Mouse (Mus musculus): ENCODE results near the gene Mecom. TPM values are rescaled to one million over a fixed set of nuclear protein-coding genes. Genes with fewer than 3 reads are reported as not detected.

Mecom gene
- polyA plus RNA-seq, 1 experiment = 74.4 TPM

GRCm38 (mm10) chr3:30286529-30286928 lies 261.3 kb downstream of the Mecom start:
- Histone ChIP-seq H3K4me3 (ENCODE audit: insufficient read depth, low read length) (no peak overlapping the region), H3K27ac (ENCODE audit: insufficient read depth, low read length) (no peak overlapping the region), H3K4me1 (ENCODE audit: control insufficient read depth, insufficient read depth, low read length) (no peaks in the 10 kb centered on the region)
- TF ChIP-seq POLR2A (IDR thresholded peaks at IDR 0.05; ENCODE audit: low read depth, low read length) (no peak), CTCF (IDR thresholded peaks at IDR 0.05; ENCODE audit: borderline replicate concordance, insufficient read depth, low read length) (no peak)

DNA sequence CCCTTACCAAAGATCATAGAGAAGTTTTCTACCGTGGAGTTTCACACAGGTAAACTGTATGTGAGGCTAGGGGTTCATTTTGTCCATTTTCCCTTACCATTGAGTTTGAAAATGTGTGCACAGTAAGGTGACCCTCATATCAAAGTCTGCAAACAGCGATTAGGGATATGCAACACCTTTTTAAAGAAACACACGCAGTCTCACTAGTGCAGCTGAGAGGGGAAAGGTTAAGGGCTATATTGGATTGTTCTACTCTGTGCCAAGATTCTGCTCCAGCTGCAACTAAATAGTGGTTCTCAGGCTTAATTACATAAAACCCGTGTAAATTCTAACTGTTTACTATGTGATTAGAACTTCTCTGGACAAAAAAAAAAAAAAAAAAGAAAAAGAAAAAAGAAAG lies 263.7 kb downstream of the Mecom start:
- Histone ChIP-seq H3K4me3 (ENCODE audit: insufficient read depth, low read length) (no peak overlapping the region), H3K27ac (ENCODE audit: insufficient read depth, low read length) (no peak overlapping the region), H3K4me1 (ENCODE audit: control insufficient read depth, insufficient read depth, low read length) (no peaks in the 10 kb centered on the region)
- TF ChIP-seq CTCF (IDR thresholded peaks at IDR 0.05; ENCODE audit: borderline replicate concordance, insufficient read depth, low read length) (no peak), POLR2A (IDR thresholded peaks at IDR 0.05; ENCODE audit: low read depth, low read length) (no peak)

DNA sequence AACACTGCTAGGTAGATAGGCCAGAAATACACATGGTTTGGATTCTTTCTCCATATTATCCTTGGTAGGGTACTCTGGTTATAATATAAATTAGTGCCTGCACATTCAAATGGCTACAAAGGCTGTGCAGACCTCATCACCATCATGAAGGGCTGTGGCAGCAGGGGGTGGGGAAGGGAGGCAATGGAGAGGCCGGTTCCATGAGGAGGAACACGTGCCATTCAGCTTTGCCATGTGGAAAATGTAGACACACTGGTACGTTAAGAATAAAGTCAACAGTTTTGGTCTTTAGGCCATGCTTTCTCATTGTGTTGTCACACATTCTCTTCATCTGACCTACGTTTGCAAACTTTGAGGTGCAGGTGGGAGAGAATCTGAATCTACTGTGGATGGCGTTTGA lies 264.2 kb downstream of the Mecom start:
- Histone ChIP-seq H3K27ac (ENCODE audit: insufficient read depth, low read length) (no peak overlapping the region), H3K4me3 (ENCODE audit: insufficient read depth, low read length) (no peak overlapping the region), H3K4me1 (ENCODE audit: control insufficient read depth, insufficient read depth, low read length) (no peaks in the 10 kb centered on the region)
- TF ChIP-seq CTCF (IDR thresholded peaks at IDR 0.05; ENCODE audit: borderline replicate concordance, insufficient read depth, low read length) (no peak), POLR2A (IDR thresholded peaks at IDR 0.05; ENCODE audit: low read depth, low read length) (no peak)

- TF ChIP-seq POLR2A (IDR thresholded peaks at IDR 0.05; ENCODE audit: low read depth, low read length) (no peak), CTCF (IDR thresholded peaks at IDR 0.05; ENCODE audit: borderline replicate concordance, insufficient read depth, low read length) (no peak)
- no peak overlapping the region for H3K4me3 ChIP-seq (ENCODE audit: insufficient read depth, low read length)
- no peak overlapping the region for H3K27ac ChIP-seq (ENCODE audit: insufficient read depth, low read length)
- no peaks in the 10 kb centered on the region for H3K4me1 ChIP-seq (ENCODE audit: control insufficient read depth, insufficient read depth, low read length)
Measured at GRCm38 (mm10) chr3:30277569-30277968, 270.2 kb downstream of the Mecom start.

- H3K27ac ChIP-seq (ENCODE audit: insufficient read depth, low read length) = no peak overlapping the region
- H3K4me1 ChIP-seq (ENCODE audit: control insufficient read depth, insufficient read depth, low read length) = no peaks in the 10 kb centered on the region; the same call in 1 of the 2 replicates
- no peak for TF ChIP-seq POLR2A (IDR thresholded peaks at IDR 0.05; ENCODE audit: low read depth, low read length)
- no peak for TF ChIP-seq CTCF (IDR thresholded peaks at IDR 0.05; ENCODE audit: borderline replicate concordance, insufficient read depth, low read length)
Measured at GRCm38 (mm10) chr3:30276099-30276498, 271.7 kb downstream of the Mecom start.

GRCm38 (mm10) chr3:30269253-30269652 lies 278.6 kb downstream of the Mecom start:
- TF ChIP-seq CTCF (IDR thresholded peaks at IDR 0.05; ENCODE audit: borderline replicate concordance, insufficient read depth, low read length) = no peak
- TF ChIP-seq POLR2A (IDR thresholded peaks at IDR 0.05; ENCODE audit: low read depth, low read length) = no peak
- no peak overlapping the region for H3K4me3 ChIP-seq (ENCODE audit: insufficient read depth, low read length)
- H3K27ac ChIP-seq (ENCODE audit: insufficient read depth, low read length) = no peak overlapping the region
- no peaks in the 10 kb centered on the region; the same call in 1 of the 2 replicates for H3K4me1 ChIP-seq (ENCODE audit: control insufficient read depth, insufficient read depth, low read length)

More at GRCm38 (mm10) chr3:30276099-30276498, 271.7 kb downstream of the Mecom start:
- no peak overlapping the region for H3K4me3 ChIP-seq (ENCODE audit: insufficient read depth, low read length)

DNA sequence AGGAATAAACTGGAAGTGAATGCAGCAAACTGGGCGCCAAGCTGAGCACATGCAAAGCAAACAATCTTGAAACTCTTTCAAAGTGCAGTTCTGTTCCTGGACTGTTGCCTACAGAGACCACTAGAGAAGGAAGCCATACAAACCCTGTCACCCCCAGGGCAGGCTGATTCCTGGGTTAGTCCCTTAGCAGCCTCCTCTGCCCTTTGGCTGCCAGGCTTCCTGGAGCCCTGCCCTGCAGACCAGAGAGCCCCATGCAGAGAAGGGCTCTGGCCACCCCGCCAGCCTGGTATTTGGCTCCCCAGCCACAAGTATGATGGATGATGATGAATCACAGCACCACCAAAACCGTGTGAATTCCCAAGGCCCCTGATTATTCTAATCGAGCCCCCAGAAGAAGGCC lies 286.9 kb downstream of the Mecom start:
- H3K27ac ChIP-seq (ENCODE audit: insufficient read depth, low read length) = peak overlapping the region; percentile 81
- H3K4me3 ChIP-seq (ENCODE audit: insufficient read depth, low read length) = no peak overlapping the region
- TF ChIP-seq CTCF (IDR thresholded peaks at IDR 0.05; ENCODE audit: borderline replicate concordance, insufficient read depth, low read length) (no peak), POLR2A (IDR thresholded peaks at IDR 0.05; ENCODE audit: low read depth, low read length) (no peak)
- H3K4me1 ChIP-seq (ENCODE audit: control insufficient read depth, insufficient read depth, low read length) = peaks cover 6% of the 10 kb centered on the region; the same call in 1 of the 2 replicates

DNA sequence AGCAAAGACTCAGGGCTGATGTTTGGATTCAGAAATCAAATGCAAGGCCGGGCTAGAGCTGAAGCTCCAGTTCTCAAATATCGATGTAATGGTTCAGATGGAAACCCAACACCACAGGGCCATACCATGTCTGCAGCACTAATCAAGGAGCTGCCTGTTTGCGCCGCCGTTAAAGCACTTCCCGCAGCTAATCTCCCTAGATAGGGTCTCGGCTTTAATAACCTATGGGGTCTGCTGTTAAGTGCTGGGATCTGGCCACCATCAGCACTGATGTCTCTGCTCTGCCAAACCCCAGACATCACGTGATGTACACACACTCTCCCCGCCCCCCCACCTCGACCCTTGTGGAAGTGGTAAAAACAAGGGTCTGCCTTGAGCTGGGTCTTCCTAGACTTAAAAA lies 289.4 kb downstream of the Mecom start:
- TF ChIP-seq POLR2A (IDR thresholded peaks at IDR 0.05; ENCODE audit: low read depth, low read length) = no peak
- TF ChIP-seq CTCF (IDR thresholded peaks at IDR 0.05; ENCODE audit: borderline replicate concordance, insufficient read depth, low read length) = no peak

GRCm38 (mm10) chr3:30257776-30258175 lies 290.0 kb downstream of the Mecom start:
- H3K4me1 ChIP-seq (ENCODE audit: control insufficient read depth, insufficient read depth, low read length) = peaks cover 6% of the 10 kb centered on the region; the same call in 1 of the 2 replicates
- no peak overlapping the region for H3K27ac ChIP-seq (ENCODE audit: insufficient read depth, low read length)
- no peak overlapping the region for H3K4me3 ChIP-seq (ENCODE audit: insufficient read depth, low read length)
- TF ChIP-seq POLR2A (IDR thresholded peaks at IDR 0.05; ENCODE audit: low read depth, low read length) (no peak), CTCF (IDR thresholded peaks at IDR 0.05; ENCODE audit: borderline replicate concordance, insufficient read depth, low read length) (no peak)

More for the DNA sequence above, 289.4 kb downstream of the Mecom start:
- Histone ChIP-seq H3K27ac (ENCODE audit: insufficient read depth, low read length) (no peak overlapping the region), H3K4me3 (ENCODE audit: insufficient read depth, low read length) (no peak overlapping the region), H3K4me1 (ENCODE audit: control insufficient read depth, insufficient read depth, low read length) (peaks cover 6% of the 10 kb centered on the region; the same call in 1 of the 2 replicates)

- no peak overlapping the region for H3K27ac ChIP-seq (ENCODE audit: insufficient read depth, low read length)
- peaks cover 6% of the 10 kb centered on the region; the same call in 1 of the 2 replicates for H3K4me1 ChIP-seq (ENCODE audit: control insufficient read depth, insufficient read depth, low read length)
- no peak for TF ChIP-seq POLR2A (IDR thresholded peaks at IDR 0.05; ENCODE audit: low read depth, low read length)
- no peak for TF ChIP-seq CTCF (IDR thresholded peaks at IDR 0.05; ENCODE audit: borderline replicate concordance, insufficient read depth, low read length)
- H3K4me3 ChIP-seq (ENCODE audit: insufficient read depth, low read length) = no peak overlapping the region
Measured at GRCm38 (mm10) chr3:30256896-30257295, 290.9 kb downstream of the Mecom start.
